Mouse (Mus musculus) olfactory bulb, adult 2 months (tissue): ENCODE data around the gene Apopt1.

ENCODE experiments used
- CTCF ChIP-seq: fragments of 200-500 bp; IDR thresholded peaks from 2 replicates; pipeline ENCODE4 v1.5.1; 2012; ENCODE audit warnings: low read depth, mild to moderate bottlenecking, low read length, moderate library complexity; ENCODE audit not compliant: insufficient read depth
- POLR2A ChIP-seq: fragments of 200-500 bp; IDR thresholded peaks from 2 replicates; pipeline ENCODE4 v1.6.1; 2012; ENCODE audit warnings: mild to moderate bottlenecking, low read depth, low read length, moderate library complexity; ENCODE audit not compliant: insufficient read depth

GRCm38 (mm10) chr12:111803538-111803937 lies 90.5 kb downstream of the Apopt1 start:
- TF ChIP-seq POLR2A (no peak), CTCF (no peak; the same call in 1 of the 2 replicates)
